Mouse (Mus musculus): ENCODE data around the gene Tmigd3. TPM values are rescaled to one million over a fixed set of nuclear protein-coding genes. Genes with fewer than 3 reads are reported as not detected.

The Tmigd3 gene
- 0.24 TPM in 1 of 2 replicates, not detected in the other for polyA plus RNA-seq (2015; fragmentation: Nextera tagmentation; extraction: Ambion mirVana)

DNA sequence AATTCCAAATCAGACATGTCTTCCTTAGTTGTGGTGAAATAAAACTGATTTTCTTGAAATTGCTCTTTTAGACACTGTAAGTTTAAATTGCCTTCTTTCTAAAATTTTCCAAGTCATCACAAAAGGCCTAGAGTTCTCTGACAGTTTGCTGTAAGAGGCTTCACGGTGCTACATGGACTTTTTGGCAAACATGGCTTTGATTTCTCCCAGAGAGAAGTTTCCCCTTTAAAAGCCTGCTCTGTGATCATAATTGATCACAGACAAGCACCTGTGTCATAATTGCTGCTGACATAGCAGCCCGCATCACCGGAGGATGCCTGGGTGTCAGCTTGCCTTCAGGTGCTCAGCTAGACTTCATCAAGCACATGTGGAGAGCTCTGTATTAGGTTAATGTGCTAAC, at the start of gene Tmigd3, which contains the start of gene Adora3:
Tmigd3 (plus strand) TSS at position 346 of the 400 bp plus-strand sequence.
Adora3 (plus strand) TSS at position 301 of the 400 bp plus-strand sequence.
- Histone ChIP-seq H3K4me1 (replicated peaks) (peaks cover 7% of the 10 kb centered on the region), H3K27me3 (peaks cover 9% of the 10 kb centered on the region; the same call in 1 of the 2 replicates), H3K36me3 (replicated peaks) (no peaks in the 10 kb centered on the region), H3K9me3 (replicated peaks) (no peaks in the 10 kb centered on the region), H3K4me3 (replicated peaks) (no peak within 1 kb of the TSS), H3K9ac (no peak within 1 kb of the TSS), H3K27ac (replicated peaks) (no peak within 1 kb of the TSS), H3K4me2 (no peak within 1 kb of the TSS)
- WGBS (ENCODE audit: insufficient replicate concordance), result 86% methylated on average over 3 of the region's 3 CpGs
- ATAC-seq (ENCODE audit: insufficient read depth), result no peak

DNA sequence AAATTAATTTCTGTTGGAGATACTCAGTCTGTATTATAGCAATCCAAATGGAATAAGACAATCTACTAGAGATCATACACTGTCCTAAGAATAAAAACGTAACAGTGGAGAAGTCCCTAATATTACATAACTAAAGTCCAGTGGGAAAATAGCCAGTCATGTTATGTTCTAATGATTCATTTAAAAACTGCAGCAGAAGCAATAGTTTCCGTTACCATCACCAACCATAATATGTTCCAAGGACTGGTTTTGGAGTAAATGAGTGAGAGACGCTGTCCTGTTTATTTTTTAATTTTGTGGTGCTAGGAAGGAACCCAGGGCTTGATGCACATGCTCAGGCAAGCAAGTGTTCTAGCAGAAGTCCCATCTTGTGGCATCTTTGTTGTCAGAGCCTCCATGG, 49.2 kb upstream of the Tmigd3 start:
- no peaks in the 10 kb centered on the region for H3K36me3 ChIP-seq (replicated peaks)
- no peak overlapping the region for H3K27ac ChIP-seq (replicated peaks)
- ATAC-seq (ENCODE audit: insufficient read depth), result no peak
- no peak overlapping the region for H3K4me3 ChIP-seq (replicated peaks)
- 77% methylated on average over 3 of the region's 3 CpGs for WGBS (ENCODE audit: insufficient replicate concordance)
- no peaks in the 10 kb centered on the region for H3K9me3 ChIP-seq (replicated peaks)
- H3K27me3 ChIP-seq, result peaks cover 11% of the 10 kb centered on the region; the same call in 1 of the 2 replicates
- peaks cover 24% of the 10 kb centered on the region for H3K4me1 ChIP-seq (replicated peaks)
- H3K9ac ChIP-seq, result no peak overlapping the region
- no peak overlapping the region for H3K4me2 ChIP-seq

DNA sequence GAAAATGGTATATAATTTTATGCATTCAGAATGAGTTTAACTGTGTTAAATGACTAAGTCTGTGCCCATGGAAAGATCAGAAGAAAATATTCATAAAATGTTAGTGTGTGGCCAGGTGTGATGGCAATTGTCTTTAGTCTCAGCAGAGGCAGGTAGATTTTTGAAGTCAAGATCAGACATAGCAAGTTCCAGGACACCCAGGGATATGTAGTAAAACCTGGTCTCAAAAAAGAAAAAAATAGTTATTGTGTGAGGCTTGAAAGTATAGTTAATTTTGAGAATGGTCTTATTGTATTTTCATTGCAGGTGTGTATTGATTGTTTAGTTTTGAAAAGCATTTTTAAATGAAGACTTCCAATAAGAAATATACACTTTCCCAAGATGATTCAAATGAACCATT, 47.1 kb upstream of the Tmigd3 start:
- H3K9ac ChIP-seq, result no peak overlapping the region
- ATAC-seq (ENCODE audit: insufficient read depth), result no peak
- H3K4me2 ChIP-seq, result no peak overlapping the region
- no peak overlapping the region for H3K4me3 ChIP-seq (replicated peaks)
- H3K27ac ChIP-seq (replicated peaks), result no peak overlapping the region
- peaks cover 13% of the 10 kb centered on the region for H3K4me1 ChIP-seq (replicated peaks)
- no peaks in the 10 kb centered on the region for H3K36me3 ChIP-seq (replicated peaks)
- no peaks in the 10 kb centered on the region for H3K9me3 ChIP-seq (replicated peaks)
- 0 out of 2 replicates have a peak, but pooled peaks cover 8% of the 10 kb centered on the region for H3K27me3 ChIP-seq

DNA sequence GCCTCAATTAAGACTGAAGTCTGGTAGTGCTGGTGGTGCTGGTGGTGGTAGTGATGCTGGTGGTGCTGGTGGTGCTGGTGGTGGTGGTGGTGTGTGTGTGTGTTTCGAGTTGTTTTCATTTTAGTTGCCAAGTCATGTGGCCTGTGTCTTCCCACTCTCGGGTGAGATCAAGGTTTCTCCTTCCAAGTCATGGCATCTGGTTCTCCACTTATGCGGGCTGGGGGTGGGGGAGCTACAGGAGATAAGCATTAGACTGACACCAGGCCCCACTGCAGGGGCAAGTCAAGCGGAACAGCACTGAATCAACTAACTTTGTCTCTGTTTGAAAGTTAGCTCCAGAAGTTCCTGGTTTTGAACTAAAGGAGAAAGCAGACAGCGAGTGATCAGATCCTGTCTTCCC, 46.6 kb upstream of the Tmigd3 start:
- no peaks in the 10 kb centered on the region for H3K9me3 ChIP-seq (replicated peaks)
- H3K4me2 ChIP-seq, result no peak overlapping the region
- WGBS (ENCODE audit: insufficient replicate concordance), result 19% methylated on average over 5 of the region's 5 CpGs
- no peak for ATAC-seq (ENCODE audit: insufficient read depth)
- no peak overlapping the region for H3K27ac ChIP-seq (replicated peaks)
- H3K36me3 ChIP-seq (replicated peaks), result no peaks in the 10 kb centered on the region
- H3K27me3 ChIP-seq, result 0 out of 2 replicates have a peak, but pooled peaks cover 8% of the 10 kb centered on the region
- H3K9ac ChIP-seq, result no peak overlapping the region
- H3K4me3 ChIP-seq (replicated peaks), result no peak overlapping the region
- H3K4me1 ChIP-seq (replicated peaks), result peaks cover 11% of the 10 kb centered on the region

DNA sequence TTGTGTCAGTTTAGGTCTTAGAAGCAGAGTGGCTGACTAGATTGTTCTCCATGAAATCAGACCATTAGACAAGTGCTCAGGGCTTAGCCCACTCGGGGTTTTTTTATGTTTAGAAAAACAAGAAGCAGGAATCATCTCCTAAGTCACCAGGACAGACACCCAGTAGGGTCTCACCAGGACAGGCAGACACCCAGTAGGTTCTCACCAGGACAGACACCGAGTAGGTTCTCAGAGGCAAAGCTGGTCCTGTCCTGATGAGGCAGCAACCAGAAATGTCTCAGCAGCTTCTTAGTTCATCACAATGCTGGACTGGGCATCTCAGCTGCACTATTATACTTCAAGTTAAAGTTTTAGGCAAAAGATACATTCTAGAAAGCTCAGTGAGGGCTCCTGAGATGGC, 46.0 kb upstream of the Tmigd3 start:
- Histone ChIP-seq H3K4me3 (replicated peaks) (no peak overlapping the region), H3K27me3 (0 out of 2 replicates have a peak, but pooled peaks cover 8% of the 10 kb centered on the region), H3K36me3 (replicated peaks) (no peaks in the 10 kb centered on the region), H3K27ac (replicated peaks) (no peak overlapping the region), H3K9ac (no peak overlapping the region), H3K9me3 (replicated peaks) (no peaks in the 10 kb centered on the region), H3K4me1 (replicated peaks) (peaks cover 11% of the 10 kb centered on the region), H3K4me2 (no peak overlapping the region)
- ATAC-seq (ENCODE audit: insufficient read depth), result no peak
- WGBS (ENCODE audit: insufficient replicate concordance), result 35% methylated on average over 2 of the region's 2 CpGs

DNA sequence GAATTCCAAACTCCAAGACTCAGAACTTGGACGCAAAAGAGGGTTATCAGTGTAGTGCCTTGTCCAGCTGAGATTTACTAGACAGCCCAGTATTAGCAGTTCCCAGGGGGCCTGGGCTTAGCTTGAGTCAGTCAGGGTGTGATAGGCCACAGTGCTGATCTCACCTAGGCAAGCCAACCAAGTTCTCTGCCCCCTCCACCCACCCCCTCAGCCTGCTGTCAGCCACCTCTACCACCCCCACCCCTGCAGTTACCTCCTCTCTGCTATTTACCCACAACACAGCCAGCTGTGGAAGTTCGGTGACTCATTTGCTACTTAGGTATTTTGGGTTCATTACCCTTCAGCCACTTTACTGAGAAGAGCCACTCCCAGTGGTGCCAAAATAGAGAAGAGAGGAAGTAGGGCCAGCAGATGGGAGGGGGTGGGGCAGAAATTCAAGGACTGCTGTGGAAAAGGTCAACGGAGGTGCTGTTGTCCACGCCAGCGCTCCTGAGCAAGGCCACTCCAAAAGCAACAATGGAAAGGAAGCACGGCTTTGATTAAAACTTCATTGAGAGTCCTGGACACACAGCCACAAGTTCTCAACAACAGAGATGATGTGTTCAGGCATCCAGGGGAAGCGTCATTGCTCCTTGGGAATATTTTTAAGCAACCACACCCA, 45.1 kb upstream of the Tmigd3 start:
- ATAC-seq (ENCODE audit: insufficient read depth), result peak; percentile 40; the same call in 1 of the 2 replicates
- Histone ChIP-seq H3K9ac (no peak overlapping the region), H3K9me3 (replicated peaks) (no peaks in the 10 kb centered on the region), H3K27me3 (0 out of 2 replicates have a peak, but pooled peaks cover 8% of the 10 kb centered on the region), H3K4me2 (no peak overlapping the region), H3K4me3 (replicated peaks) (no peak overlapping the region), H3K4me1 (replicated peaks) (peaks cover 11% of the 10 kb centered on the region), H3K36me3 (replicated peaks) (no peaks in the 10 kb centered on the region), H3K27ac (replicated peaks) (no peak overlapping the region)
- WGBS (ENCODE audit: insufficient replicate concordance), result 35% methylated on average over 7 of the region's 7 CpGs

DNA sequence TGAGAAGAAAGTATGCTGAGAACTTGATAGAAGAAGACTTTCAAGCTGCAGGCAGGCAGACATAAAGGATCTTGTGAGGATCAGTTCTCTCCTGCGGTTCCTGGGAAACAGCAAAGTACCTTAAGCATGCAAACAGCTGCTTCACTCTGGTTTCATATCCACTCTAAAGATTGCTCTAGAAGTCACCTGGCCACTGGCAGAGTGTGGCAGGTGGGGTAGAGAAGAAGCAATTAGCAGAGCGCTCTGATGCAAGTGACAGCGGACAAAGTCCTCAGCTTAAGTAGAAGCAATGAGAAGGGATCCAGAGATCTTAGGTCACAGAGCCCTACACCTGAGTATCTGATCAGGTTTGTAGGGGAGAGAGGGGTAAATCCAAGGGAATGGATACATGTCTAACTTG, 39.1 kb upstream of the Tmigd3 start:
- 92% methylated on average over 3 of the region's 3 CpGs for WGBS (ENCODE audit: insufficient replicate concordance)
- Histone ChIP-seq H3K4me1 (replicated peaks) (peaks cover 12% of the 10 kb centered on the region), H3K27ac (replicated peaks) (no peak overlapping the region), H3K4me2 (no peak overlapping the region), H3K9me3 (replicated peaks) (no peaks in the 10 kb centered on the region), H3K36me3 (replicated peaks) (no peaks in the 10 kb centered on the region), H3K27me3 (no peaks in the 10 kb centered on the region), H3K9ac (no peak overlapping the region), H3K4me3 (replicated peaks) (no peak overlapping the region)
- ATAC-seq (ENCODE audit: insufficient read depth), result no peak

DNA sequence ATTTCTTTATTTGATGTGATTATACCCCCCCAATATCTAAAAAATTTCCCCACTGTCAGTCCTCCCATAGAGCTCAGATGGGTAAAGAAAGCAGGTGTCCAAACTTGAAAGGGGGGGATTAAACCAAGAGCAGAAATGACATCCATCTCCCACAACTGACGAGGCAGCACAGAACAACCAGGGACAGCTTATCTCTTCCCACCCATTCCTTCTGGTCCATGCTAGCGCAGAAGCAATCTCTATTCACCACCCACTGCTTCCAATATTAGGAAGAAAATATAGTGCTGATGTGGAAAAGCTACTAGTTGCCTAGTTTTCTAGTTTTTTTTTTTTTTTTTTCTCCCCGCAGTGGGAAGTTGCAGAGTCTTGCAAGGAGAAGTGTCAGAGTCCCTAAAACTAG, 34.8 kb upstream of the Tmigd3 start:
- H3K27ac ChIP-seq (replicated peaks), result no peak overlapping the region
- H3K4me2 ChIP-seq, result no peak overlapping the region
- peaks cover 20% of the 10 kb centered on the region for H3K4me1 ChIP-seq (replicated peaks)
- H3K4me3 ChIP-seq (replicated peaks), result no peak overlapping the region
- 24% methylated on average over 3 of the region's 3 CpGs for whole genome bisulfite sequencing (ENCODE audit: insufficient replicate concordance)
- ATAC-seq (ENCODE audit: insufficient read depth), result no peak
- H3K9ac ChIP-seq, result no peak overlapping the region
- H3K36me3 ChIP-seq (replicated peaks), result no peaks in the 10 kb centered on the region
- H3K9me3 ChIP-seq (replicated peaks), result no peaks in the 10 kb centered on the region
- no peaks in the 10 kb centered on the region for H3K27me3 ChIP-seq

DNA sequence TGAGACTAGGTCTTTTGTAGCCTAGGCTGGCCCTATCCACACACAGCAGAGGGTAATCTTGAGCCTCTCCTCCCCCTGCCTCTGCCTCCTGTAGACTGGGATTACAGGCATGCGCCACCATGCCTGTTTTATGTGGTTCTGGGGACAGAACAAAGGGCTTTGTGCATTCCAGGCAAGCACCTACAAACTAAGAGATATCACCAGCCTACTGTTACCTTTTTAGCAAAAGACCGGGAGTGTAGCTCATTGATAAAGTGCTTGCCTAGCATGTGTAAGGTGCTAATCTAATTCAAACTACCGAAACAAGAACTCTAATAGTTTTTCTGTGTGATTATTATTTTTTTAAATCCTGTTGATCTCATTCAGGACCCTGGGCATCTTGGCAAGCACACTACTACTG, 33.8 kb upstream of the Tmigd3 start:
- Histone ChIP-seq H3K27ac (replicated peaks) (no peak overlapping the region), H3K4me3 (replicated peaks) (no peak overlapping the region), H3K4me2 (no peak overlapping the region), H3K36me3 (replicated peaks) (no peaks in the 10 kb centered on the region), H3K9me3 (replicated peaks) (no peaks in the 10 kb centered on the region), H3K9ac (no peak overlapping the region), H3K4me1 (replicated peaks) (peaks cover 20% of the 10 kb centered on the region), H3K27me3 (0 out of 2 replicates have a peak, but pooled peaks cover 5% of the 10 kb centered on the region)
- no peak for ATAC-seq (ENCODE audit: insufficient read depth)
- 33% methylated on average over 3 of the region's 3 CpGs for WGBS (ENCODE audit: insufficient replicate concordance)

DNA sequence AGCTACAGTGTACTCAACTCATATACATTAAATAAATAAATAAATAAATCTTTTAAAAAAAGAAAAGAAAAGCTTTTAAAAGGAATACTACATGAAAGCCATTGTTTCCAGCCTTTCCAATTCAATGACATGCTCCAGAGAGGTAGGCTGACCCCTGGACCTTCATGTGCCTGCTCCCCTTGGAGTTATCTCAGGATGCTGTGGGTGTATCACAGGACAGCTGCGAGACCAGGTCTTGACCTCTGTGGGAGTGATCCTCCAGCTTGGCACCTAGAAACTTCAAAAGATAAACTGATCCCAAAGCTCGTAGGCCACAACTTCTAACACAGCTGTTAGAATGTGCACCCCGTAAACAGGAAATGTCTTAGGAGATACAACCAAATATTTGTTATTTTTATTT, 32.0 kb upstream of the Tmigd3 start:
- Histone ChIP-seq H3K9ac (no peak overlapping the region), H3K36me3 (replicated peaks) (no peaks in the 10 kb centered on the region), H3K9me3 (replicated peaks) (no peaks in the 10 kb centered on the region), H3K4me3 (replicated peaks) (no peak overlapping the region), H3K4me1 (replicated peaks) (peaks cover 20% of the 10 kb centered on the region), H3K4me2 (no peak overlapping the region), H3K27me3 (0 out of 2 replicates have a peak, but pooled peaks cover 8% of the 10 kb centered on the region), H3K27ac (replicated peaks) (no peak overlapping the region)
- 65% methylated on average over 3 of the region's 3 CpGs for WGBS (ENCODE audit: insufficient replicate concordance)
- ATAC-seq (ENCODE audit: insufficient read depth), result no peak

DNA sequence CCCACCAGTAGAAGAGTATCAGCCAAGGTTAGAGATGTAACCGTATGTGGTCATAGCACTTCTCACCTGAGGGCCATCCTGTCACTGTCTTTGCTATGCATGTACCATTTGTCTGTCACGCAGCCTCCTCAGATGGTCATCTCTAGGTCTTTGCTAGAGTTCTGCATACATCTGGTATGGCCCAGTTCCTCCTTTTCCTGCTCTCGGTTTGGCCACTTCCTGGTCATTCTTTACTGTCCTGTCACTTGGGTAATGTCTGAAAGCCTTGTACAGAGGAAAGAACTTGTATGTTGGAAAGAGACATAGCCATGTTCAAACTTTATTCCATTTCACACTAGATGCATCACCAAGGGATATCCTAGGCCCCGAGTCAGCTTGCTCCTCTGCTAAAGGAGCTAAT, 30.9 kb upstream of the Tmigd3 start:
- no peak for ATAC-seq (ENCODE audit: insufficient read depth)
- H3K9me3 ChIP-seq (replicated peaks), result no peaks in the 10 kb centered on the region
- WGBS (ENCODE audit: insufficient replicate concordance), result 60% methylated on average over 4 of the region's 4 CpGs
- H3K27ac ChIP-seq (replicated peaks), result no peak overlapping the region
- H3K4me1 ChIP-seq (replicated peaks), result peaks cover 20% of the 10 kb centered on the region
- no peak overlapping the region for H3K4me3 ChIP-seq (replicated peaks)
- no peak overlapping the region for H3K4me2 ChIP-seq
- 0 out of 2 replicates have a peak, but pooled peaks cover 8% of the 10 kb centered on the region for H3K27me3 ChIP-seq
- no peak overlapping the region for H3K9ac ChIP-seq
- H3K36me3 ChIP-seq (replicated peaks), result no peaks in the 10 kb centered on the region
